Mouse (Mus musculus) hindbrain, embryonic 15.5 days (tissue): ENCODE data around the gene Atxn1. TPM values are rescaled to one million over a fixed set of nuclear protein-coding genes. Genes with fewer than 3 reads are reported as not detected.

Source experiments
- ATAC-seq: fragments of 200-750 bp; cut with Nextera tagmentation; 2 replicates; pipeline ENCODE4 v1.8.0; 2017; ENCODE audit warnings: low read depth, moderate number of reproducible peaks, moderate TSS enrichment; ENCODE audit not compliant: low FRiP score
- H3K27ac ChIP-seq: fragments of 300-500 bp; sonication (generic); replicated peaks from 2 replicates; pipeline ENCODE4 v1.5.1; 2015; ENCODE audit warnings: mild to moderate bottlenecking, inconsistent platforms
- H3K27me3 ChIP-seq: fragments of 300-500 bp; sonication (generic); 2 replicates; pipeline ENCODE4 v1.6.1; 2015; ENCODE audit warnings: control low read depth, inconsistent platforms
- H3K36me3 ChIP-seq: fragments of 300-500 bp; sonication (generic); 2 replicates; pipeline ENCODE4 v1.6.1; 2015; ENCODE audit warnings: control low read depth, inconsistent platforms
- H3K4me1 ChIP-seq: fragments of 300-500 bp; sonication (generic); replicated peaks from 2 replicates; pipeline ENCODE4 v1.6.1; 2015; ENCODE audit warnings: control low read depth, inconsistent platforms
- H3K4me2 ChIP-seq: fragments of 300-500 bp; sonication (generic); 2 replicates; pipeline ENCODE4 v1.6.1; 2015; ENCODE audit warnings: moderate library complexity, mild to moderate bottlenecking, inconsistent platforms
- H3K4me3 ChIP-seq: fragments of 300-500 bp; sonication (generic); 2 replicates; pipeline ENCODE4 v1.5.1; 2015; ENCODE audit warnings: mild to moderate bottlenecking, inconsistent platforms
- H3K9ac ChIP-seq: fragments of 300-500 bp; sonication (generic); 2 replicates; pipeline ENCODE4 v1.6.1; 2015; ENCODE audit warnings: inconsistent platforms
- H3K9me3 ChIP-seq: fragments of 300-500 bp; sonication (generic); 2 replicates; pipeline ENCODE4 v1.6.1; 2016; ENCODE audit warnings: control low read depth, inconsistent platforms
- WGBS: fragments of 180-500 bp; shearing (Covaris S2); methylation state at CpG from one replicate; pipeline ENCODE4 v1.1.7; 2015; 5-methylcytosine and 5-hydroxymethylcytosine counted together
- polyA plus RNA-seq: library from polyadenylated mRNA; unstranded; fragments of >200 nt; fragmentation: Nextera tagmentation; extraction: Ambion mirVana; gene quantifications from 2 replicates; pipeline ENCODE4 v1.2.1, GENCODE M21; 2015

The Atxn1 gene
- polyA plus RNA-seq, 1 experiment from 2014 or later: 8.1 TPM

DNA sequence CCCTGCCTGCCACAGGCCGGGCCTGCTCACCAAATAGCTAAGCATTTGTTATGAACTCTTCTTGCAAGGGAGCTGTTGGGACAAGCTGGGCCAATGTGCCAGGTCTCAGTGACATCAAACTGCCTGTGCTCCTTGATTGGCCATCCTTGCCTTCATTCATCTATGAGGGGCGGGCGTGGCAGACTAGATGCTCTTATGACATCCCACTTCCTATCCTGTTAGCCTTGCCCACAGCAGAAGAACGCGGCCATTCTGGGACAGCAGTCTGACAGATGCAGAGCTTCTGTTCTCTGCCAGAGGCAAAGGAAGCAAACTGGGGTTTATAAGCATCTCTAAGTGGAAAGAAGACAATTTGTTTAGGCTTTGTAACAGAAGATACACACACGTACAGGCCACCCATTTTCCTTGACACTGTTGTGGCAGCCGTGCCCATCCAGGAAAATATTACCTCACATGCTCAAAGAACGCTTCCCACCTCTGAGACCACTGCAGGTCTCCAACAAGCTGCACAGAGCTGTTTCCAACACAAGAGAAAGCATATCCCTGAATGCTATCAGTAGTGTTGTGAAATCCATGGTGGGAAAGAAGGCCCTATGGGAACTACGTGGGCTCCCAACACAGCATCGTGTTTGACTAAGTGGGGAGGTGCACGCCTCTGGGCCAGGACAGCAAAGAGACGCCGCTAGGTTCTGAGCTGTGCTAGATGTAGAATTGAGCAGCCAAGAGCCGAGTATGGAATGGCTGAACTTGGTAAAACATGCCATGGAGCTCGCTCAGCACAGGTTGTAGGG lies 162.0 kb downstream of the Atxn1 start:
- WGBS: 91% methylated on average over 15 of the region's 15 CpGs
- Histone ChIP-seq H3K4me1 (peaks cover 17% of the 10 kb centered on the region), H3K4me3 (no peak overlapping the region), H3K9me3 (no peaks in the 10 kb centered on the region), H3K27me3 (no peaks in the 10 kb centered on the region), H3K4me2 (no peak overlapping the region), H3K36me3 (no peaks in the 10 kb centered on the region), H3K27ac (no peak overlapping the region), H3K9ac (no peak overlapping the region)
- no peak for ATAC-seq

- Histone ChIP-seq H3K36me3 (0 out of 2 replicates have a peak, but pooled peaks cover 3% of the 10 kb centered on the region), H3K9me3 (no peaks in the 10 kb centered on the region), H3K27ac (no peak overlapping the region), H3K9ac (no peak overlapping the region), H3K27me3 (no peaks in the 10 kb centered on the region), H3K4me3 (no peak overlapping the region), H3K4me2 (no peak overlapping the region), H3K4me1 (no peaks in the 10 kb centered on the region)
- WGBS: 94% methylated on average over 4 of the region's 4 CpGs
- no peak for ATAC-seq
These were observed 166.6 kb downstream of the Atxn1 start for GRCm38 (mm10) chr13:45798248-45798647.

DNA sequence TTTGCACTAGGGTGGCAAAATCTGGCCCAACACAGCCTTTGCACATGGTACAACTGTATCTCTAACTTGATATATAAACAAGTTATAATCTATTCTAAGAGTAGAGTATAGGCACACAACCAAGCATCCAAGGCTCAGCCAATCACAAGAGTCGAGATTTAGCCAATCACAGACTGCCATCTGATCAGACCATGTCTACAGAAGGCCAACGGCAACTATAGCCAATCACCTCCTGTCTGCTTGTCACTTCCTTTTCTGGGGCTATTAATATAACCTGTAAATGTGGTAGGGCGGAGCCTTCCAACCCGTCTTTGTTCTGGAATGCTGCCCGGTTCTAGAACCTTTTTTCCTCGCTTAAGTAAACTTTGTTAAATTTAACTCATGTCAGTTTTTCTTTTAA lies 167.1 kb downstream of the Atxn1 start:
- no peak overlapping the region for H3K27ac ChIP-seq
- H3K4me1 ChIP-seq: no peaks in the 10 kb centered on the region
- no peak overlapping the region for H3K9ac ChIP-seq
- H3K9me3 ChIP-seq: no peaks in the 10 kb centered on the region
- no peaks in the 10 kb centered on the region for H3K27me3 ChIP-seq
- H3K4me2 ChIP-seq: no peak overlapping the region
- no peak for ATAC-seq
- H3K4me3 ChIP-seq: no peak overlapping the region
- 0 out of 2 replicates have a peak, but pooled peaks cover 3% of the 10 kb centered on the region for H3K36me3 ChIP-seq
- WGBS: 88% methylated on average over 6 of the region's 6 CpGs

GRCm38 (mm10) chr13:45796286-45796685 lies 168.5 kb downstream of the Atxn1 start:
- 0 out of 2 replicates have a peak, but pooled peaks cover 3% of the 10 kb centered on the region for H3K36me3 ChIP-seq
- H3K27me3 ChIP-seq: no peaks in the 10 kb centered on the region
- 84% methylated on average over 6 of the region's 6 CpGs for WGBS
- no peak overlapping the region for H3K4me3 ChIP-seq
- no peak overlapping the region for H3K27ac ChIP-seq
- no peak for ATAC-seq
- H3K9ac ChIP-seq: no peak overlapping the region
- H3K9me3 ChIP-seq: no peaks in the 10 kb centered on the region
- H3K4me2 ChIP-seq: no peak overlapping the region
- no peaks in the 10 kb centered on the region for H3K4me1 ChIP-seq

GRCm38 (mm10) chr13:45793796-45794195 lies 171.0 kb downstream of the Atxn1 start:
- no peak overlapping the region for H3K9ac ChIP-seq
- no peaks in the 10 kb centered on the region for H3K9me3 ChIP-seq
- H3K4me1 ChIP-seq: no peaks in the 10 kb centered on the region
- ATAC-seq: no peak
- WGBS: 76% methylated on average over 3 of the region's 3 CpGs
- H3K36me3 ChIP-seq: 0 out of 2 replicates have a peak, but pooled peaks cover 3% of the 10 kb centered on the region
- H3K4me2 ChIP-seq: no peak overlapping the region
- no peaks in the 10 kb centered on the region for H3K27me3 ChIP-seq
- no peak overlapping the region for H3K27ac ChIP-seq
- no peak overlapping the region for H3K4me3 ChIP-seq

DNA sequence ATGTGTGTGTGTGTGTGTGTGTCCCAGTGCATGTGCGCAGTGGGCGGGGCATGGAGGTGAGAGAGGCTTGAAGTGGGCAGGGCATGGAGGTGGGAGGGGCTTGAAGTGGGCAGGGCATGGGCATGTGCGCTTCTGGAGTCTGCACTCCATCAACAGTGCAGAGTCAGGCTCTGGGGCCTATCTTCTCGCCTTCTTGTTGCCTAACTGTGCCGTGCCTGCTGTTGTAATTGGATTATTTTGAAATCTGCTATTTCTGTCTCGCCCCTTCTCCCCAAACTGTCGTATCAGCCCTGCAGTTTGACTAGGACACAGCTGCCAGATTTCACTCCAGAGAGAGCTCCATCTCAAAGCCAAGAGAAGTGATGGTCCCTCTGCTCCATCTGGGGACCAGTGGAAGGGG lies 178.4 kb downstream of the Atxn1 start:
- ATAC-seq: no peak
- Histone ChIP-seq H3K9ac (no peak overlapping the region), H3K4me2 (no peak overlapping the region), H3K27me3 (no peaks in the 10 kb centered on the region), H3K4me3 (no peak overlapping the region), H3K4me1 (0 out of 2 replicates have a peak, but pooled peaks cover 6% of the 10 kb centered on the region), H3K27ac (no peak overlapping the region), H3K36me3 (no peaks in the 10 kb centered on the region), H3K9me3 (no peaks in the 10 kb centered on the region)
- 91% methylated on average over 7 of the region's 7 CpGs for WGBS

GRCm38 (mm10) chr13:45783681-45784080 lies 181.1 kb downstream of the Atxn1 start:
- H3K36me3 ChIP-seq: no peaks in the 10 kb centered on the region
- H3K4me1 ChIP-seq: 0 out of 2 replicates have a peak, but pooled peaks cover 6% of the 10 kb centered on the region
- no peak for ATAC-seq
- H3K9me3 ChIP-seq: no peaks in the 10 kb centered on the region
- H3K9ac ChIP-seq: no peak overlapping the region
- H3K27ac ChIP-seq: no peak overlapping the region
- H3K4me3 ChIP-seq: no peak overlapping the region
- H3K4me2 ChIP-seq: no peak overlapping the region
- H3K27me3 ChIP-seq: no peaks in the 10 kb centered on the region
- WGBS: 64% methylated on average over 10 of the region's 10 CpGs

- no peak overlapping the region for H3K27ac ChIP-seq
- no peak overlapping the region for H3K9ac ChIP-seq
- WGBS: 91% methylated on average over 5 of the region's 5 CpGs
- no peaks in the 10 kb centered on the region for H3K27me3 ChIP-seq
- H3K9me3 ChIP-seq: no peaks in the 10 kb centered on the region
- H3K4me3 ChIP-seq: no peak overlapping the region
- no peaks in the 10 kb centered on the region for H3K36me3 ChIP-seq
- ATAC-seq: no peak
- no peak overlapping the region for H3K4me2 ChIP-seq
- H3K4me1 ChIP-seq: peaks cover 6% of the 10 kb centered on the region; the same call in 1 of the 2 replicates
These were observed 186.1 kb downstream of the Atxn1 start for GRCm38 (mm10) chr13:45778750-45779149.

- no peaks in the 10 kb centered on the region for H3K27me3 ChIP-seq
- no peaks in the 10 kb centered on the region for H3K9me3 ChIP-seq
- H3K4me3 ChIP-seq: no peak overlapping the region
- H3K9ac ChIP-seq: no peak overlapping the region
- H3K27ac ChIP-seq: no peak overlapping the region
- ATAC-seq: no peak
- 37% methylated on average over 9 of the region's 9 CpGs for WGBS
- no peaks in the 10 kb centered on the region for H3K36me3 ChIP-seq
- H3K4me1 ChIP-seq: peaks cover 9% of the 10 kb centered on the region; the same call in 1 of the 2 replicates
- no peak overlapping the region for H3K4me2 ChIP-seq
These were observed 186.6 kb downstream of the Atxn1 start for GRCm38 (mm10) chr13:45778171-45778570.

- ATAC-seq: no peak
- 92% methylated on average over 1 of the region's 1 CpGs for whole genome bisulfite sequencing
- Histone ChIP-seq H3K27ac (no peak overlapping the region), H3K4me3 (no peak overlapping the region), H3K27me3 (no peaks in the 10 kb centered on the region), H3K4me1 (peaks cover 9% of the 10 kb centered on the region), H3K9me3 (no peaks in the 10 kb centered on the region), H3K9ac (no peak overlapping the region), H3K36me3 (no peaks in the 10 kb centered on the region), H3K4me2 (no peak overlapping the region)
These were observed 189.3 kb downstream of the Atxn1 start for GRCm38 (mm10) chr13:45775516-45775915.

GRCm38 (mm10) chr13:45773381-45774168 lies 191.2 kb downstream of the Atxn1 start:
- no peak for ATAC-seq
- no peaks in the 10 kb centered on the region for H3K9me3 ChIP-seq
- 52% methylated on average over 21 of the region's 21 CpGs for WGBS
- peak overlapping the region; percentile 18 for H3K27ac ChIP-seq
- peak overlapping the region; percentile 16 for H3K4me2 ChIP-seq
- no peak overlapping the region for H3K4me3 ChIP-seq
- H3K36me3 ChIP-seq: no peaks in the 10 kb centered on the region
- no peaks in the 10 kb centered on the region for H3K27me3 ChIP-seq
- no peak overlapping the region for H3K9ac ChIP-seq
- H3K4me1 ChIP-seq: peaks cover 9% of the 10 kb centered on the region

DNA sequence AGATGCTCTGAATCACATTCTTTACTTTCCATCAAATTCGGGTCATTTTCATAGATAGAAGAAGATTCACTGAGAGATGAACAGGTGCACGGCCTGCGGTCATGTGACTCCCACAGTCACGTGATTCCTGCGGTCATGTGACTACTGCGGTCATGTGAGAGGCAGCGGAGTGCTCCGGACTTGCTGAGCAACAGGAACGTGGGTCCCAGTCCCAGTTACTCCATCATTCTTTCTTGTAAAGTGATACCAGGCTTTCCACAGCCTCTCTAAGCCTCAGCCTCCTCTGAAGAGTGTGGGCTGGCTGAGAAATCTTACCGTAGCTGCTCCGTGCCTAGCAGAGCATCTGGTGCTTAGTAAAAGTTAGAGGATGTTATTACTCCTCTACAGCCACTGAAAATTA lies 195.1 kb downstream of the Atxn1 start:
- Histone ChIP-seq H3K36me3 (no peaks in the 10 kb centered on the region), H3K4me2 (no peak overlapping the region), H3K27ac (no peak overlapping the region), H3K27me3 (no peaks in the 10 kb centered on the region), H3K4me1 (peaks cover 9% of the 10 kb centered on the region), H3K4me3 (no peak overlapping the region), H3K9ac (no peak overlapping the region), H3K9me3 (no peaks in the 10 kb centered on the region)
- no peak for ATAC-seq
- WGBS: 92% methylated on average over 11 of the region's 11 CpGs
